Mouse (Mus musculus): ENCODE results near the gene Myl6b. TPM values are rescaled to one million over a fixed set of nuclear protein-coding genes. Genes with fewer than 3 reads are reported as not detected.

The Myl6b gene
- polyA plus RNA-seq, 1 experiment from 2014 or later = 3.9 TPM

- ATAC-seq (replicated peaks; ENCODE audit: low FRiP score) (no peak), DNase-seq (ENCODE audit: low spot score) (no peak)
- WGBS = 93% methylated on average over 22 of the region's 22 CpGs
- peaks cover 56% of the 10 kb centered on the region for H3K36me3 ChIP-seq (ENCODE audit: control insufficient read depth, insufficient read depth, low read length)
- no peaks in the 10 kb centered on the region for H3K9me3 ChIP-seq (ENCODE audit: control insufficient read depth, low read length)
- no peaks in the 10 kb centered on the region for H3K27me3 ChIP-seq (replicated peaks; ENCODE audit: control insufficient read depth, insufficient read depth, low read length)
- H3K9ac ChIP-seq (ENCODE audit: low read depth, low read length) = no peak overlapping the region
- H3K4me2 ChIP-seq = no peak overlapping the region
- peaks cover 28% of the 10 kb centered on the region for H3K4me1 ChIP-seq (replicated peaks; ENCODE audit: control insufficient read depth, insufficient read depth, low read length)
- H3K27ac ChIP-seq (ENCODE audit: low read depth, low read length) = no peak overlapping the region
- no peak overlapping the region for H3K4me3 ChIP-seq (ENCODE audit: low read depth, low read length)
Observed at GRCm38 (mm10) chr10:128487861-128488712, 10.4 kb downstream of the Myl6b start.

GRCm38 (mm10) chr10:128486370-128486769 lies 12.1 kb downstream of the Myl6b start:
- H3K4me1 ChIP-seq (replicated peaks; ENCODE audit: control insufficient read depth, insufficient read depth, low read length) = peaks cover 14% of the 10 kb centered on the region
- 80% methylated on average over 7 of the region's 7 CpGs for WGBS
- no peak overlapping the region for H3K4me3 ChIP-seq (ENCODE audit: low read depth, low read length)
- peaks cover 70% of the 10 kb centered on the region for H3K36me3 ChIP-seq (ENCODE audit: control insufficient read depth, insufficient read depth, low read length)
- ATAC-seq (replicated peaks; ENCODE audit: low FRiP score) = no peak
- no peak overlapping the region for H3K4me2 ChIP-seq
- no peak for DNase-seq (ENCODE audit: low spot score)
- H3K27ac ChIP-seq (ENCODE audit: low read depth, low read length) = no peak overlapping the region
- no peaks in the 10 kb centered on the region for H3K27me3 ChIP-seq (replicated peaks; ENCODE audit: control insufficient read depth, insufficient read depth, low read length)
- H3K9ac ChIP-seq (ENCODE audit: low read depth, low read length) = no peak overlapping the region
- no peaks in the 10 kb centered on the region for H3K9me3 ChIP-seq (ENCODE audit: control insufficient read depth, low read length)

- WGBS = 89% methylated on average over 12 of the region's 12 CpGs
- H3K36me3 ChIP-seq (ENCODE audit: control insufficient read depth, insufficient read depth, low read length) = peaks cover 47% of the 10 kb centered on the region
- H3K9me3 ChIP-seq (ENCODE audit: control insufficient read depth, low read length) = no peaks in the 10 kb centered on the region
- H3K4me1 ChIP-seq (replicated peaks; ENCODE audit: control insufficient read depth, insufficient read depth, low read length) = no peaks in the 10 kb centered on the region
- no peak overlapping the region for H3K4me3 ChIP-seq (ENCODE audit: low read depth, low read length)
- ATAC-seq (replicated peaks; ENCODE audit: low FRiP score) = no peak
- H3K9ac ChIP-seq (ENCODE audit: low read depth, low read length) = no peak overlapping the region
- no peak overlapping the region for H3K4me2 ChIP-seq
- no peak for DNase-seq (ENCODE audit: low spot score)
- no peak overlapping the region for H3K27ac ChIP-seq (ENCODE audit: low read depth, low read length)
- no peaks in the 10 kb centered on the region for H3K27me3 ChIP-seq (replicated peaks; ENCODE audit: control insufficient read depth, insufficient read depth, low read length)
Observed at GRCm38 (mm10) chr10:128474366-128474765, 24.1 kb downstream of the Myl6b start.

- DNase-seq (ENCODE audit: low spot score) = no peak
- H3K4me2 ChIP-seq = peak overlapping the region; percentile 76
- H3K27ac ChIP-seq (ENCODE audit: low read depth, low read length) = peak overlapping the region; percentile 98
Observed at GRCm38 (mm10) chr10:128460270-128460630, 38.2 kb downstream of the Myl6b start.

GRCm38 (mm10) chr10:128459409-128460269 lies 38.8 kb downstream of the Myl6b start:
- H3K4me3 ChIP-seq (ENCODE audit: low read depth, low read length) = peak overlapping the region; percentile 97
- H3K4me1 ChIP-seq (replicated peaks; ENCODE audit: control insufficient read depth, insufficient read depth, low read length) = peaks cover 12% of the 10 kb centered on the region; the same call in 1 of the 2 replicates
- DNase-seq (ENCODE audit: low spot score) = peak; percentile 73
- 1% methylated on average over 39 of the region's 67 CpGs for WGBS
- peak; percentile 70 for ATAC-seq (replicated peaks; ENCODE audit: low FRiP score)
- no peaks in the 10 kb centered on the region for H3K9me3 ChIP-seq (ENCODE audit: control insufficient read depth, low read length)
- no peaks in the 10 kb centered on the region for H3K27me3 ChIP-seq (replicated peaks; ENCODE audit: control insufficient read depth, insufficient read depth, low read length)
- peak overlapping the region; percentile 88 for H3K9ac ChIP-seq (ENCODE audit: low read depth, low read length)
- peak overlapping the region; percentile 76 for H3K4me2 ChIP-seq
- peaks cover 14% of the 10 kb centered on the region for H3K36me3 ChIP-seq (ENCODE audit: control insufficient read depth, insufficient read depth, low read length)
- peak overlapping the region; percentile 98 for H3K27ac ChIP-seq (ENCODE audit: low read depth, low read length)

More at GRCm38 (mm10) chr10:128460270-128460630, 38.2 kb downstream of the Myl6b start:
- H3K27me3 ChIP-seq (replicated peaks; ENCODE audit: control insufficient read depth, insufficient read depth, low read length) = no peaks in the 10 kb centered on the region
- ATAC-seq (replicated peaks; ENCODE audit: low FRiP score) = no peak
- WGBS = 22% methylated on average over 5 of the region's 5 CpGs
- peak overlapping the region; percentile 97 for H3K4me3 ChIP-seq (ENCODE audit: low read depth, low read length)
- peaks cover 12% of the 10 kb centered on the region; the same call in 1 of the 2 replicates for H3K4me1 ChIP-seq (replicated peaks; ENCODE audit: control insufficient read depth, insufficient read depth, low read length)
- H3K36me3 ChIP-seq (ENCODE audit: control insufficient read depth, insufficient read depth, low read length) = peaks cover 18% of the 10 kb centered on the region
- H3K9ac ChIP-seq (ENCODE audit: low read depth, low read length) = peak overlapping the region; percentile 88
- H3K9me3 ChIP-seq (ENCODE audit: control insufficient read depth, low read length) = no peaks in the 10 kb centered on the region

GRCm38 (mm10) chr10:128458719-128459408 lies 39.6 kb downstream of the Myl6b start, which contains the start of gene Smarcc2:
Smarcc2 (plus strand) TSS chr10:128459248.
- peak within 1 kb of the TSS; percentile 76 for H3K4me2 ChIP-seq
- H3K9me3 ChIP-seq (ENCODE audit: control insufficient read depth, low read length) = no peaks in the 10 kb centered on the region
- H3K27ac ChIP-seq (ENCODE audit: low read depth, low read length) = peak within 1 kb of the TSS; percentile 98
- no peaks in the 10 kb centered on the region for H3K27me3 ChIP-seq (replicated peaks; ENCODE audit: control insufficient read depth, insufficient read depth, low read length)
- peaks cover 10% of the 10 kb centered on the region for H3K36me3 ChIP-seq (ENCODE audit: control insufficient read depth, insufficient read depth, low read length)
- peak within 1 kb of the TSS; percentile 88 for H3K9ac ChIP-seq (ENCODE audit: low read depth, low read length)
- WGBS = under 1% methylated on average over 79 of the region's 86 CpGs
- DNase-seq (ENCODE audit: low spot score) (peak; percentile 83), ATAC-seq (replicated peaks; ENCODE audit: low FRiP score) (peak; percentile 81)
- H3K4me1 ChIP-seq (replicated peaks; ENCODE audit: control insufficient read depth, insufficient read depth, low read length) = peaks cover 12% of the 10 kb centered on the region; the same call in 1 of the 2 replicates
- H3K4me3 ChIP-seq (ENCODE audit: low read depth, low read length) = peak within 1 kb of the TSS; percentile 97

GRCm38 (mm10) chr10:128458348-128458718 lies 40.2 kb downstream of the Myl6b start:
- under 1% methylated on average over 29 of the region's 29 CpGs for WGBS
- ATAC-seq (replicated peaks; ENCODE audit: low FRiP score) = peak; percentile 67
- Histone ChIP-seq H3K9me3 (ENCODE audit: control insufficient read depth, low read length) (no peaks in the 10 kb centered on the region), H3K27ac (ENCODE audit: low read depth, low read length) (peak overlapping the region; percentile 98), H3K4me2 (peak overlapping the region; percentile 76), H3K4me1 (replicated peaks; ENCODE audit: control insufficient read depth, insufficient read depth, low read length) (peaks cover 12% of the 10 kb centered on the region; the same call in 1 of the 2 replicates), H3K9ac (ENCODE audit: low read depth, low read length) (peak overlapping the region; percentile 88), H3K27me3 (replicated peaks; ENCODE audit: control insufficient read depth, insufficient read depth, low read length) (no peaks in the 10 kb centered on the region), H3K36me3 (ENCODE audit: control insufficient read depth, insufficient read depth, low read length) (peaks cover 6% of the 10 kb centered on the region), H3K4me3 (ENCODE audit: low read depth, low read length) (peak overlapping the region; percentile 97)
- peak; percentile 99 for DNase-seq (ENCODE audit: low spot score)

- Histone ChIP-seq H3K9ac (ENCODE audit: low read depth, low read length) (0 out of 2 replicates have a peak overlapping the region, but pooled peaks have one; percentile 17), H3K4me1 (replicated peaks; ENCODE audit: control insufficient read depth, insufficient read depth, low read length) (peaks cover 12% of the 10 kb centered on the region; the same call in 1 of the 2 replicates), H3K36me3 (ENCODE audit: control insufficient read depth, insufficient read depth, low read length) (peaks cover 4% of the 10 kb centered on the region), H3K4me3 (ENCODE audit: low read depth, low read length) (no peak overlapping the region), H3K27ac (ENCODE audit: low read depth, low read length) (no peak overlapping the region), H3K27me3 (replicated peaks; ENCODE audit: control insufficient read depth, insufficient read depth, low read length) (no peaks in the 10 kb centered on the region), H3K9me3 (ENCODE audit: control insufficient read depth, low read length) (no peaks in the 10 kb centered on the region), H3K4me2 (peak overlapping the region; percentile 76; the same call in 1 of the 2 replicates)
- DNase-seq (ENCODE audit: low spot score) (no peak), ATAC-seq (replicated peaks; ENCODE audit: low FRiP score) (no peak)
- WGBS = 88% methylated on average over 6 of the region's 6 CpGs
Observed at GRCm38 (mm10) chr10:128457676-128458075, 40.8 kb downstream of the Myl6b start.

Measured in liver, embryonic 11.5 days (tissue).